Mouse (Mus musculus): Measurements from ENCODE around the gene Gm5431. TPM values are rescaled to one million over a fixed set of nuclear protein-coding genes. Genes with fewer than 3 reads are reported as not detected.
"Not testable (repeated sequence)": the region's sequence is repeated elsewhere in the genome, so short reads cannot be mapped to it uniquely, and the experiment has no call there.

Gm5431 gene
- polyA plus RNA-seq (2011; ENCODE audit: insufficient read depth, insufficient read length, low replicate concordance, missing spikeins), result 2.0 TPM in 1 of 2 replicates, not detected in the other

DNA sequence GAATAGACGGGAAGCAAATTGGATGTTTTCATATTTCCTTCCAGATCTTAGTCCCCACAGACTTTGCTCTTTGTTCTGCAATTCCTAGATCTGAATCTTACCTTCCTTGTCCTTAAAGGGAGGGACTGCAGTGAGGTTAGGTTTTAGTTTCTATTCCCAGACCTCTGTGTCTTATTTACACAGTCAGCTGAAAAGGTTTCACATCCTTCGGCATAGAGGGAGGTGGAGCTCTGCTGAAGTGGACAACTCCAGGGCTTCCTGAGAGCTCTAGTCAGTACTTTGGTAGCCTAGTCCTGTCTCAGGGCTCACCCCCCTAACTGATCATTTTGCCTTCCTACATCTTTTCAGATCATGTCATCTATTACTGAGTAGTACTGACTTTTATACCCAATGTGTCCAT, at the start of gene Gm5431:
Gene Gm5431 (minus strand): TSS at position 194 of the 400 bp plus-strand sequence.
- WGBS, result 24% methylated on average over 2 of the region's 2 CpGs
- H3K4me3 ChIP-seq (replicated peaks; ENCODE audit: control insufficient read depth, low read depth, low read length), result peak within 1 kb of the TSS; percentile 27

DNA sequence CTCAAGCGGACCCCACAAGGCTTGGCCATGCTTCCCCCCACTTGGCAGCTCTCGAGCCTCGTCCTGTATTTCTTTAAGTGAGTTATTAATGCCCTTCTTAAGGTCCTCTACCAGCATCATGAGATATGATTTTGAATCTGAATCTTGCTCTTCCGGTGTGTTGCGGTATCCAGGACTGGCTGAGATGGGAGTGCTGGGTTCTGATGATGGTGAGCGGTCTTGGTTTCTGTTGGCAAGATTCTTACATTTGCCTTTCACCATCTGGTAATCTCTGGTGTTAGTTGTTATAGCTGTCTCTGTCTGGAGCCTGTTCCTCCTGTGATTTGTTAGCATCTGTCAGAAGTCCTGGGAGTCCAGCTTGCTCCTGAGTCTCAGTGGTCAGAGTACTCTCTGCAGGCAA, 44.1 kb upstream of the Gm5431 start, which contains the start of gene Psme2b:
Gene Psme2b (minus strand): TSS at position 101 of the 400 bp plus-strand sequence.
- WGBS, result 88% methylated on average over 6 of the region's 6 CpGs
- H3K27ac ChIP-seq (ENCODE audit: control insufficient read depth, insufficient read depth, low read depth, low read length, poor library complexity); H3K4me3 ChIP-seq (replicated peaks; ENCODE audit: control insufficient read depth, low read depth, low read length); H3K4me1 ChIP-seq (ENCODE audit: control insufficient read depth, insufficient read depth, low read length): not testable (repeated sequence)

More for the DNA sequence above, at the start of gene Gm5431:
- H3K27ac ChIP-seq (ENCODE audit: control insufficient read depth, insufficient read depth, low read depth, low read length, poor library complexity), result peak within 1 kb of the TSS; percentile 70; the same call in 1 of the 2 replicates
- TF ChIP-seq POLR2A (IDR thresholded peaks at IDR 0.05; ENCODE audit: borderline replicate concordance, control insufficient read depth, low read depth, low read length) (no peak), CTCF (IDR thresholded peaks at IDR 0.05; ENCODE audit: control insufficient read depth, insufficient read depth, low read length) (no peak)
- peaks cover 2% of the 10 kb centered on the region; the same call in 1 of the 2 replicates for H3K4me1 ChIP-seq (ENCODE audit: control insufficient read depth, insufficient read depth, low read length)

GRCm38 (mm10) chr11:48939286-48939685, 37.3 kb upstream of the Gm5431 start:
- H3K27ac ChIP-seq (ENCODE audit: control insufficient read depth, insufficient read depth, low read depth, low read length, poor library complexity); H3K4me1 ChIP-seq (ENCODE audit: control insufficient read depth, insufficient read depth, low read length); H3K4me3 ChIP-seq (replicated peaks; ENCODE audit: control insufficient read depth, low read depth, low read length): not testable (repeated sequence)

DNA sequence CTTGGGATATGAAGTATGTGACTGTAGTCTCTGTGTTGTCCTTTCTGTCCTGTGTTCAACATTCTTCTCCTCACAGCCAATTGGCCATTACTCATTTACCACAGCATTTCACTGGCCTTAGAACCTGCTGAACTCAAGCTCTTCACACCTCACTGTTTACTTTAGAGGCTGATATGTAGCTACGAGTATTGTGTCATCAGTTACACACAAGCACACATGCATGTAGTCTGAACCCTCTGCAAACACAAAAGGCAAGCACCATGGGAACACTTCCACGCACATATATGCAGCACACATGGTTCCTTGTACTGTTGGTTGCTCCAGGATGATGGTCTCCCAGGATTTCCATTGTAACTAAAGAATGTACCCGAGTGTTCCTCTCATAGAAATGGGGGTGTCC, 33.3 kb upstream of the Gm5431 start:
- H3K4me3 ChIP-seq (replicated peaks; ENCODE audit: control insufficient read depth, low read depth, low read length); H3K4me1 ChIP-seq (ENCODE audit: control insufficient read depth, insufficient read depth, low read length); H3K27ac ChIP-seq (ENCODE audit: control insufficient read depth, insufficient read depth, low read depth, low read length, poor library complexity): not testable (repeated sequence)
- WGBS, result no CpG with 5 or more reads among the region's 3 CpGs

GRCm38 (mm10) chr11:48933923-48934322, 31.9 kb upstream of the Gm5431 start:
- WGBS, result 56% methylated on average over 1 of the region's 1 CpGs

DNA sequence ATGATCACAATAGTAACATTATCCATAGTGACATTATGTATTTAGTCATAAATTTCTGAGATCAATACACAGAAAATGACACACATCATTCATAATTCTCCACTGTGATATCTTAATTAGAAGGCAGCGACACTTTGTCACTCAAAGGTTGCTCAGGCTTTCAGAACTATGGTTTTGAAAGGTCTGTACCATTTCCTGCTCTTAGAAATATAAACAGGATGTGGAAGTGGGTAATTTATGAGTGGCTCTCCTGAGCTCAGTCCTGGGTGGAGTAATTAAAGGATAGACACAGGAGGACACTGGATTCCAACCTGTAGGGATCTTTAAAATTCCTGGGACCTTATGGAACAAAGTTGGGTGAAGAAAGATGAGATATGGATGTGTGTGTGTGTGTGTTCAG, 31.4 kb upstream of the Gm5431 start:
- H3K27ac ChIP-seq (ENCODE audit: control insufficient read depth, insufficient read depth, low read depth, low read length, poor library complexity); H3K4me3 ChIP-seq (replicated peaks; ENCODE audit: control insufficient read depth, low read depth, low read length); H3K4me1 ChIP-seq (ENCODE audit: control insufficient read depth, insufficient read depth, low read length): not testable (repeated sequence)
- 7% methylated on average over 1 of the region's 1 CpGs for WGBS

More at GRCm38 (mm10) chr11:48933923-48934322, 31.9 kb upstream of the Gm5431 start:
- H3K4me1 ChIP-seq (ENCODE audit: control insufficient read depth, insufficient read depth, low read length); H3K27ac ChIP-seq (ENCODE audit: control insufficient read depth, insufficient read depth, low read depth, low read length, poor library complexity); H3K4me3 ChIP-seq (replicated peaks; ENCODE audit: control insufficient read depth, low read depth, low read length): not testable (repeated sequence)

GRCm38 (mm10) chr11:48928068-48928467, 26.1 kb upstream of the Gm5431 start:
- H3K27ac ChIP-seq (ENCODE audit: control insufficient read depth, insufficient read depth, low read depth, low read length, poor library complexity); H3K4me3 ChIP-seq (replicated peaks; ENCODE audit: control insufficient read depth, low read depth, low read length); H3K4me1 ChIP-seq (ENCODE audit: control insufficient read depth, insufficient read depth, low read length): not testable (repeated sequence)
- WGBS, result 75% methylated on average over 1 of the region's 1 CpGs

DNA sequence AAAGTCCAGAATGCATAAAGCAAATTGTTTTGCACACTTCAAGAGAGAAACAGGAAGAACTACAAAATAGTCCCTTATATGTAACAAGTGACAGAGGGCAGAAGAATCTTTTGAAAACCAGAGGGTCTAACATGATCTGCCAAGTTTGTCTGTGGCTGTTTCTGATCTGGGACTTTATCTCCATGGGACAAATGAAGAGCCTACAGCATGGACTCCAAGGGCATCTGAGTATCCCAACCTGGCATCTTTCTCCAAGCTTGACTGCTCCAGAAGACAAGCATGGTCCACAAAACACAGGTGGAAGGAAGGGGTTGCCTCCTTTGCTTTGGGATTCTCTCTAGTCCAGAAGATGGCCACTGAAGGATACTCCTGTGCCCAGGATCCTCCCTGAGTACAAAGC, 24.4 kb upstream of the Gm5431 start:
- H3K4me1 ChIP-seq (ENCODE audit: control insufficient read depth, insufficient read depth, low read length); H3K27ac ChIP-seq (ENCODE audit: control insufficient read depth, insufficient read depth, low read depth, low read length, poor library complexity); H3K4me3 ChIP-seq (replicated peaks; ENCODE audit: control insufficient read depth, low read depth, low read length): not testable (repeated sequence)

- H3K27ac ChIP-seq (ENCODE audit: control insufficient read depth, insufficient read depth, low read depth, low read length, poor library complexity); H3K4me3 ChIP-seq (replicated peaks; ENCODE audit: control insufficient read depth, low read depth, low read length); H3K4me1 ChIP-seq (ENCODE audit: control insufficient read depth, insufficient read depth, low read length): not testable (repeated sequence)
- WGBS, result 8% methylated on average over 5 of the region's 5 CpGs
Measured at GRCm38 (mm10) chr11:48923818-48924217, 21.8 kb upstream of the Gm5431 start.

GRCm38 (mm10) chr11:48918380-48918779, 16.4 kb upstream of the Gm5431 start:
- Histone ChIP-seq H3K4me3 (replicated peaks; ENCODE audit: control insufficient read depth, low read depth, low read length) (no peak overlapping the region), H3K27ac (ENCODE audit: control insufficient read depth, insufficient read depth, low read depth, low read length, poor library complexity) (no peak overlapping the region), H3K4me1 (ENCODE audit: control insufficient read depth, insufficient read depth, low read length) (no peaks in the 10 kb centered on the region; the same call in 1 of the 2 replicates)
- no peak for TF ChIP-seq POLR2A (IDR thresholded peaks at IDR 0.05; ENCODE audit: borderline replicate concordance, control insufficient read depth, low read depth, low read length)
- TF ChIP-seq CTCF (IDR thresholded peaks at IDR 0.05; ENCODE audit: control insufficient read depth, insufficient read depth, low read length), result no peak
- 82% methylated on average over 3 of the region's 3 CpGs for WGBS

All from bone marrow, adult 2 months (tissue).